Mouse (Mus musculus): ENCODE data around the gene Gm6993.

DNA sequence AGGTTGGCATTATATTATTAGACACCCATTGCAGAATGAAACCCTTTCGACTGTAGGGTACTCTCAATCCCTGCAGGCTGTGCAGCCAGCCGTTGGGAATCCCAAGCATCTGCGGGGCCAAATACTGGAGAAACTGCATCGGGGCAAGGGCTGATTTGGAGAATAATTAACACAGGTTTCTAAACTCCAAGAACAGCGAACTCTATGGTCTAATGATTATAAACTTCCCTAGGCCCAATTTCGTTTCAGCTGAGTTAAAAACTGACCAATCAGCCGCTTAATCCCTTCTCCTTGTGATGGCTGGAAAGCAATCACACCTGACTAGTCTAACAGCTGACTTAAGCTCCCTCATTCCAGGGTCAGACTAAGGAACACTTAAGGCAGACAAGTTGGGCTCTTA is 23.4 kb downstream of the Gm6993 start:
- no peak for TF ChIP-seq CTCF (IDR thresholded peaks at IDR 0.05; ENCODE audit: control insufficient read depth, insufficient read depth, low read length)
- no peak for TF ChIP-seq POLR2A (IDR thresholded peaks at IDR 0.05; ENCODE audit: borderline replicate concordance, control insufficient read depth, low read depth, low read length)

Measured in bone marrow, adult 2 months (tissue).